18 mouse cellular contexts compared by ENCODE assay signal in genomic region chr6:92063452-92063851, GRCm38 (mm10). TPM values are rescaled to one million over a fixed set of nuclear protein-coding genes. Genes with fewer than 3 reads are reported as not detected.
A peak's percentile ranks its signal among the peaks of the same experiment; 100 is the strongest.
DNase-seq lines count a peak whose midpoint lies in the region; ATAC-seq lines count a peak whose summit lies in the region.
"Had no signal": no experiment of that assay in that cellular context is flagged by ENCODE, and none has a peak within 500 bp of the region (broad histone marks: within the 10 kb centered on the region; RNA-seq: fewer than 3 reads in every experiment).

No protein-coding gene starts in this region.

- H3K36me3 ChIP-seq in midbrain, embryonic 15.5 days (replicated peaks) = no peaks in the 10 kb centered on the region
- H3K36me3 ChIP-seq: embryonic facial prominence, embryonic 15.5 days; forebrain, embryonic 10.5 days; hindbrain, embryonic 10.5 days; neural tube, embryonic 12.5 days had no signal

- no peak overlapping the region for H3K9ac ChIP-seq in midbrain, embryonic 15.5 days
- H3K9ac ChIP-seq: embryonic facial prominence, embryonic 15.5 days; heart, embryonic 12.5 days; lung, embryonic 14.5 days; neural tube, embryonic 12.5 days had no signal

- no peaks in the 10 kb centered on the region for H3K27me3 ChIP-seq in midbrain, embryonic 15.5 days (replicated peaks)
- H3K27me3 ChIP-seq: embryonic facial prominence, embryonic 15.5 days; neural tube, embryonic 12.5 days had no signal

- H3K4me2 ChIP-seq in midbrain, embryonic 15.5 days = no peak overlapping the region
- H3K4me2 ChIP-seq: embryonic facial prominence, embryonic 15.5 days; heart, embryonic 12.5 days; lung, embryonic 14.5 days; neural tube, embryonic 12.5 days had no signal

- ATAC-seq in midbrain, embryonic 15.5 days (replicated peaks) = no peak

- H3K27ac ChIP-seq in midbrain, embryonic 15.5 days = no peak overlapping the region
- H3K27ac ChIP-seq: embryonic facial prominence, embryonic 15.5 days; forebrain, embryonic 10.5 days; hindbrain, embryonic 10.5 days; neural tube, embryonic 12.5 days; stomach, postnatal 0 days had no signal

- H3K9me3 ChIP-seq in midbrain, embryonic 15.5 days = no peaks in the 10 kb centered on the region
- H3K9me3 ChIP-seq: embryonic facial prominence, embryonic 15.5 days; forebrain, embryonic 10.5 days; heart, embryonic 12.5 days; hindbrain, embryonic 10.5 days; neural tube, embryonic 12.5 days had no signal

- peak; percentile 21 to 38 for DNase-seq in heart, adult 9 months (ENCODE audit: low spot score in 2 of 2)
- no peak for DNase-seq in heart, postnatal 14 days
- DNase-seq in lung, postnatal 10 days = peak; percentile 17
- DNase-seq in lung, postnatal 14 days = no peak
- DNase-seq in kidney, adult 9 months = peak; percentile 43
- no peak for DNase-seq in urinary bladder, adult 18-20 months (ENCODE audit: low spot score in 2 of 2)
- DNase-seq: cerebellum, postnatal 10 days; gastrocnemius, postnatal 14 days; left cerebral cortex, postnatal 4 days; lung, embryonic 14.5 days; right cerebral cortex, postnatal 14 days had no signal

- peaks cover 2% of the 10 kb centered on the region; the same call in 1 of the 2 replicates for H3K4me1 ChIP-seq in midbrain, embryonic 15.5 days

- no peak overlapping the region for H3K4me3 ChIP-seq in midbrain, embryonic 15.5 days
- H3K4me3 ChIP-seq: embryonic facial prominence, embryonic 15.5 days; forebrain, embryonic 10.5 days; heart, embryonic 12.5 days; hindbrain, embryonic 10.5 days; neural tube, embryonic 12.5 days had no signal

- intact Hi-C loops in heart, postnatal 14 days (cut with DNase I) = no loop called here

- 93% methylated on average over 2 of the region's 2 CpGs for WGBS in midbrain, embryonic 15.5 days

RNA-seq across cellular contexts. Expression of gene Nr2c2, which starts 27.7 kb away (rescaled TPM):
- 10 to 100 TPM; 31.5 to 32.0 TPM for total RNA-seq in heart, postnatal 14 days (2021)
- 40.4 and 40.8 TPM in 2 replicates for polyA plus RNA-seq in midbrain, embryonic 15.5 days (2015; fragmentation: Nextera tagmentation; extraction: Ambion mirVana)

Comparison
In these comparisons a context has a peak if more than half of its experiments do, and no peak if none do; other contexts are left out.
1. DNase-seq: peak in heart, adult 9 months (2 of 2), lung, postnatal 10 days (single experiment) and kidney, adult 9 months (single experiment); none in heart, postnatal 14 days (0 of 2), lung, postnatal 14 days (single experiment) and urinary bladder, adult 18-20 months (0 of 2).